Mouse (Mus musculus): Measurements from ENCODE around the gene Zfp65.
"Not testable (repeated sequence)": the region's sequence is repeated elsewhere in the genome, so short reads cannot be mapped to it uniquely, and the experiment has no call there.

- not testable (repeated sequence) for TF ChIP-seq CTCF (IDR thresholded peaks at IDR 0.05; ENCODE audit: control insufficient read depth, insufficient read depth, low read length); POLR2A (IDR thresholded peaks at IDR 0.05; ENCODE audit: borderline replicate concordance, control insufficient read depth, low read depth, low read length)
These were observed 5.4 kb upstream of the Zfp65 start for GRCm38 (mm10) chr13:67734391-67734790.
